Mouse (Mus musculus) stomach, embryonic 14.5 days (tissue): ENCODE results near the gene Kcnk12. TPM values are rescaled to one million over a fixed set of nuclear protein-coding genes. Genes with fewer than 3 reads are reported as not detected.

Experiments used
- ATAC-seq: fragments of 200-750 bp; cut with Nextera tagmentation; 2 replicates; pipeline ENCODE4 v1.8.0; 2017; ENCODE audit warnings: low read depth, moderate TSS enrichment; ENCODE audit not compliant: insufficient number of reproducible peaks, insufficient read depth, low FRiP score
- H3K27ac ChIP-seq: fragments of 300-500 bp; sonication (generic); 2 replicates; pipeline ENCODE4 v1.5.1; 2014; ENCODE audit warnings: mild to moderate bottlenecking, low read length, moderate library complexity, mixed read lengths
- H3K27me3 ChIP-seq: fragments of 300-500 bp; sonication (generic); 2 replicates; pipeline ENCODE4 v1.6.1; 2014; ENCODE audit warnings: low read length, control low read depth, mixed read lengths; ENCODE audit not compliant: control insufficient read depth, insufficient read depth
- H3K36me3 ChIP-seq: fragments of 300-500 bp; sonication (generic); 2 replicates; pipeline ENCODE4 v1.6.1; 2014; ENCODE audit warnings: mild to moderate bottlenecking, control low read depth, low read length, moderate library complexity, mixed read lengths; ENCODE audit not compliant: control insufficient read depth, insufficient read depth
- H3K4me1 ChIP-seq: fragments of 300-500 bp; sonication (generic); 2 replicates; pipeline ENCODE4 v1.6.1; 2014; ENCODE audit warnings: low read length, control low read depth, mixed read lengths; ENCODE audit not compliant: control insufficient read depth, insufficient read depth
- H3K4me2 ChIP-seq: fragments of 300-500 bp; sonication (generic); replicated peaks from 2 replicates; pipeline ENCODE4 v1.6.1; 2014; ENCODE audit warnings: low read depth, low read length, control low read depth
- H3K4me3 ChIP-seq: fragments of 300-500 bp; sonication (generic); 2 replicates; pipeline ENCODE4 v1.5.1; 2014; ENCODE audit warnings: low read depth, low read length, control low read depth
- H3K9ac ChIP-seq: fragments of 300-500 bp; sonication (generic); replicated peaks from 2 replicates; pipeline ENCODE4 v1.6.1; 2014; ENCODE audit warnings: low read depth, mild to moderate bottlenecking, control low read depth, low read length, moderate library complexity, mixed read lengths
- H3K9me3 ChIP-seq: fragments of 300-500 bp; sonication (generic); 2 replicates; pipeline ENCODE4 v1.6.1; 2016; ENCODE audit warnings: low read depth, low read length, control low read depth; ENCODE audit not compliant: control insufficient read depth
- WGBS: fragments of 180-500 bp; shearing (Covaris S2); extraction: QIAGEN DNeasy Blood & Tissue Kit; methylation state at CpG from one replicate; pipeline ENCODE4 v1.1.7; 2014; 5-methylcytosine and 5-hydroxymethylcytosine counted together
- polyA plus RNA-seq: library from polyadenylated mRNA; unstranded; fragments of >200 nt; fragmentation: Nextera tagmentation; extraction: Ambion mirVana; gene quantifications from 2 replicates; pipeline ENCODE4 v1.2.1, GENCODE M21; 2014

Kcnk12 gene
- polyA plus RNA-seq, 1 experiment from 2014 or later = not detected

- Histone ChIP-seq H3K4me3 (no peak overlapping the region), H3K27ac (no peak overlapping the region), H3K27me3 (no peaks in the 10 kb centered on the region), H3K9me3 (no peaks in the 10 kb centered on the region), H3K4me2 (no peak overlapping the region), H3K4me1 (no peaks in the 10 kb centered on the region), H3K9ac (no peak overlapping the region), H3K36me3 (no peaks in the 10 kb centered on the region)
- WGBS = 60% methylated on average over 2 of the region's 2 CpGs
- ATAC-seq = no peak
These were observed 11.8 kb upstream of the Kcnk12 start for GRCm38 (mm10) chr17:87809556-87809955.

GRCm38 (mm10) chr17:87799948-87800340 lies 2.1 kb upstream of the Kcnk12 start:
- Histone ChIP-seq H3K4me2 (no peak overlapping the region), H3K27me3 (peaks cover 49% of the 10 kb centered on the region), H3K27ac (no peak overlapping the region), H3K36me3 (no peaks in the 10 kb centered on the region), H3K9ac (no peak overlapping the region), H3K9me3 (no peaks in the 10 kb centered on the region), H3K4me3 (no peak overlapping the region), H3K4me1 (no peaks in the 10 kb centered on the region; the same call in 1 of the 2 replicates)
- no peak for ATAC-seq
- 77% methylated on average over 3 of the region's 3 CpGs for WGBS

GRCm38 (mm10) chr17:87799212-87799947 lies 1.6 kb upstream of the Kcnk12 start:
- 60% methylated on average over 13 of the region's 13 CpGs for WGBS
- Histone ChIP-seq H3K27me3 (peaks cover 52% of the 10 kb centered on the region), H3K9me3 (no peaks in the 10 kb centered on the region), H3K9ac (no peak overlapping the region), H3K4me3 (no peak overlapping the region), H3K4me2 (no peak overlapping the region), H3K36me3 (no peaks in the 10 kb centered on the region), H3K27ac (no peak overlapping the region), H3K4me1 (no peaks in the 10 kb centered on the region; the same call in 1 of the 2 replicates)
- ATAC-seq = no peak

GRCm38 (mm10) chr17:87798423-87798941 lies 688 bp upstream of the Kcnk12 start:
- Histone ChIP-seq H3K9me3 (no peaks in the 10 kb centered on the region), H3K4me1 (no peaks in the 10 kb centered on the region; the same call in 1 of the 2 replicates), H3K4me2 (peak overlapping the region; percentile 79), H3K9ac (no peak overlapping the region), H3K27ac (no peak overlapping the region), H3K4me3 (peak overlapping the region; percentile 38), H3K27me3 (peaks cover 53% of the 10 kb centered on the region), H3K36me3 (no peaks in the 10 kb centered on the region)
- peak; percentile 77; the same call in 1 of the 2 replicates for ATAC-seq
- WGBS = under 1% methylated on average over 35 of the region's 40 CpGs

GRCm38 (mm10) chr17:87796881-87797416 lies 845 bp downstream of the Kcnk12 start:
- H3K27me3 ChIP-seq = peaks cover 55% of the 10 kb centered on the region
- no peak; the same call in 1 of the 2 replicates for ATAC-seq
- H3K9me3 ChIP-seq = no peaks in the 10 kb centered on the region
- peak overlapping the region; percentile 79 for H3K4me2 ChIP-seq
- no peak overlapping the region for H3K27ac ChIP-seq
- under 1% methylated on average over 72 of the region's 72 CpGs for WGBS
- no peak overlapping the region for H3K9ac ChIP-seq
- no peaks in the 10 kb centered on the region; the same call in 1 of the 2 replicates for H3K4me1 ChIP-seq
- H3K4me3 ChIP-seq = peak overlapping the region; percentile 38
- no peaks in the 10 kb centered on the region for H3K36me3 ChIP-seq

- no peak overlapping the region for H3K27ac ChIP-seq
- H3K4me2 ChIP-seq = no peak overlapping the region; the same call in 1 of the 2 replicates
- WGBS = 30% methylated on average over 12 of the region's 12 CpGs
- H3K9ac ChIP-seq = no peak overlapping the region
- no peak for ATAC-seq
- peaks cover 55% of the 10 kb centered on the region for H3K27me3 ChIP-seq
- no peaks in the 10 kb centered on the region; the same call in 1 of the 2 replicates for H3K4me1 ChIP-seq
- 0 out of 2 replicates have a peak overlapping the region, but pooled peaks have one; percentile 38 for H3K4me3 ChIP-seq
- no peaks in the 10 kb centered on the region for H3K9me3 ChIP-seq
- H3K36me3 ChIP-seq = no peaks in the 10 kb centered on the region
These were observed 1.7 kb downstream of the Kcnk12 start for GRCm38 (mm10) chr17:87795927-87796714.

- 79% methylated on average over 5 of the region's 5 CpGs for WGBS
These were observed 3.0 kb downstream of the Kcnk12 start for GRCm38 (mm10) chr17:87794801-87795200.

GRCm38 (mm10) chr17:87793331-87793730 lies 4.5 kb downstream of the Kcnk12 start:
- no peak overlapping the region for H3K27ac ChIP-seq
- no peak overlapping the region for H3K9ac ChIP-seq
- H3K4me3 ChIP-seq = no peak overlapping the region
- no peak overlapping the region for H3K4me2 ChIP-seq
- H3K27me3 ChIP-seq = peaks cover 34% of the 10 kb centered on the region
- 31% methylated on average over 5 of the region's 5 CpGs for WGBS
- no peaks in the 10 kb centered on the region for H3K9me3 ChIP-seq
- H3K4me1 ChIP-seq = no peaks in the 10 kb centered on the region; the same call in 1 of the 2 replicates
- H3K36me3 ChIP-seq = no peaks in the 10 kb centered on the region
- 0 out of 2 replicates have a peak, but pooled peaks have one; percentile 63 for ATAC-seq

More at GRCm38 (mm10) chr17:87794801-87795200, 3.0 kb downstream of the Kcnk12 start:
- Histone ChIP-seq H3K4me3 (no peak overlapping the region), H3K27ac (no peak overlapping the region), H3K4me1 (no peaks in the 10 kb centered on the region; the same call in 1 of the 2 replicates), H3K9me3 (no peaks in the 10 kb centered on the region), H3K27me3 (peaks cover 49% of the 10 kb centered on the region), H3K36me3 (no peaks in the 10 kb centered on the region), H3K4me2 (no peak overlapping the region), H3K9ac (no peak overlapping the region)
- no peak for ATAC-seq
